Mouse (Mus musculus) olfactory bulb, adult 2 months (tissue): ENCODE measurements around the gene Slc16a2.

Source experiments
- CTCF ChIP-seq: fragments of 200-500 bp; IDR thresholded peaks from 2 replicates; pipeline ENCODE4 v1.5.1; 2012; ENCODE audit warnings: low read depth, mild to moderate bottlenecking, low read length, moderate library complexity; ENCODE audit not compliant: insufficient read depth
- POLR2A ChIP-seq: fragments of 200-500 bp; IDR thresholded peaks from 2 replicates; pipeline ENCODE4 v1.6.1; 2012; ENCODE audit warnings: mild to moderate bottlenecking, low read depth, low read length, moderate library complexity; ENCODE audit not compliant: insufficient read depth

GRCm38 (mm10) chrX:103806373-103806772 is 15.4 kb downstream of the Slc16a2 start:
- TF ChIP-seq CTCF (no peak), POLR2A (no peak)
